Mouse (Mus musculus): ENCODE results near the gene Zfp622. TPM values are rescaled to one million over a fixed set of nuclear protein-coding genes. Genes with fewer than 3 reads are reported as not detected.
A peak's percentile ranks its signal among the peaks of the same experiment; 100 is the strongest.
"Not testable (repeated sequence)": the region's sequence is repeated elsewhere in the genome, so short reads cannot be mapped to it uniquely, and the experiment has no call there.

The Zfp622 gene
- total and polyA plus RNA-seq, 3 experiments, result 65.6 to 146 (median 84.3) TPM

- dilution Hi-C loops (cut with MboI; ENCODE audit: extremely low pct_ligation_motif_present, extremely low pct_unique_long_range_greater_than_20kb, low sequenced_read_pairs) (no loop called here), in situ Hi-C loops (cut with MboI; ENCODE audit: low pct_ligation_motif_present, low pct_unique_long_range_greater_than_20kb, low sequenced_read_pairs) (no loop called here)
- H3K4me2 ChIP-seq (ENCODE audit: insufficient read depth, low read depth, poor library complexity, severe bottlenecking), result no peak overlapping the region
- no peak overlapping the region for H3K9ac ChIP-seq (ENCODE audit: insufficient read depth, low read depth)
- H3K9me3 ChIP-seq (replicated peaks; ENCODE audit: low read length), result peaks cover 3% of the 10 kb centered on the region
- peaks cover 9 to 37% of the 10 kb centered on the region in 2 experiments for H3K36me3 ChIP-seq (replicated peaks in 1 of 2; ENCODE audit: control insufficient read depth in 1 of 2, insufficient read depth in 1 of 2, low read length in 1 of 2)
- H3K4me3 ChIP-seq (replicated peaks in 1 of 3; ENCODE audit: low read depth in 2 of 3, low read length in 2 of 3, poor library complexity in 1 of 3), result no peak overlapping the region
- DNase-seq (ENCODE audit: extremely low read depth), result no peak
- TF ChIP-seq ZMIZ1 (IDR thresholded peaks at IDR 0.05; ENCODE audit: low read depth, low read length) (no peak), E2F4 (IDR thresholded peaks at IDR 0.05; ENCODE audit: insufficient replicate concordance, low read depth, low read length) (no peak), ZC3H11A (IDR thresholded peaks at IDR 0.05; ENCODE audit: low read depth, low read length) (no peak), MXI1 (IDR thresholded peaks at IDR 0.05; ENCODE audit: low read depth, low read length) (no peak), MYC (IDR thresholded peaks at IDR 0.05; ENCODE audit: low read depth, low read length) (no peak), JUN (IDR thresholded peaks at IDR 0.05; ENCODE audit: insufficient read depth, low read depth, low read length) (no peak), TBP (conservative IDR thresholded peaks at IDR 0.05; ENCODE audit: low read depth, low read length) (no peak), RAD21 (IDR thresholded peaks at IDR 0.05; ENCODE audit: low read depth, low read length) (no peak), GABPA (IDR thresholded peaks at IDR 0.05; ENCODE audit: insufficient replicate concordance, low read depth, low read length) (no peak), PAX5 (IDR thresholded peaks at IDR 0.05; ENCODE audit: low read length) (no peak), HCFC1 (IDR thresholded peaks at IDR 0.05; ENCODE audit: low read depth, low read length) (no peak), ELF1 (IDR thresholded peaks at IDR 0.05; ENCODE audit: low read depth, low read length) (no peak), BHLHE40 (IDR thresholded peaks at IDR 0.05; ENCODE audit: low read depth, low read length) (no peak), MAZ (IDR thresholded peaks at IDR 0.05; ENCODE audit: low read depth, low read length) (no peak), ETS1 (conservative IDR thresholded peaks at IDR 0.05; ENCODE audit: low read depth, low read length) (no peak), NRF1 (IDR thresholded peaks at IDR 0.05; ENCODE audit: low read depth, low read length) (no peak), SMC3 (IDR thresholded peaks at IDR 0.05; ENCODE audit: low read depth, low read length) (no peak), IRF4 (IDR thresholded peaks at IDR 0.05; ENCODE audit: low read depth, low read length) (no peak), USF1 (IDR thresholded peaks at IDR 0.05; ENCODE audit: low read depth, low read length) (no peak)
- H3K79me2 ChIP-seq (replicated peaks; ENCODE audit: control insufficient read depth, extremely low read depth, insufficient read depth, poor library complexity, severe bottlenecking), result no peaks in the 10 kb centered on the region
- no peak overlapping the region for H3K27ac ChIP-seq (ENCODE audit: insufficient read depth, low read depth)
- H3K27me3 ChIP-seq (replicated peaks), result no peaks in the 10 kb centered on the region
- H3K4me1 ChIP-seq (ENCODE audit: control insufficient read depth in 1 of 2, insufficient read depth in 2 of 2), result peaks cover 0 to 9% of the 10 kb centered on the region in 2 experiments; a peak in 2 of 4 replicates
These were observed 9.8 kb upstream of the Zfp622 start for GRCm38 (mm10) chr15:25974352-25974751.

GRCm38 (mm10) chr15:25975810-25976209, 8.4 kb upstream of the Zfp622 start:
- Histone ChIP-seq H3K9me3 (replicated peaks; ENCODE audit: low read length) (peaks cover 3% of the 10 kb centered on the region), H3K36me3 (replicated peaks in 1 of 2; ENCODE audit: control insufficient read depth in 1 of 2, insufficient read depth in 1 of 2, low read length in 1 of 2) (peaks cover 9 to 28% of the 10 kb centered on the region in 2 experiments), H3K4me1 (ENCODE audit: control insufficient read depth in 1 of 2, insufficient read depth in 2 of 2) (peaks cover 0 to 9% of the 10 kb centered on the region in 2 experiments; a peak in 2 of 4 replicates), H3K27me3 (replicated peaks) (no peaks in the 10 kb centered on the region), H3K9ac (ENCODE audit: insufficient read depth, low read depth) (no peak overlapping the region), H3K79me2 (replicated peaks; ENCODE audit: control insufficient read depth, extremely low read depth, insufficient read depth, poor library complexity, severe bottlenecking) (no peaks in the 10 kb centered on the region), H3K4me2 (ENCODE audit: insufficient read depth, low read depth, poor library complexity, severe bottlenecking) (no peak overlapping the region), H3K27ac (ENCODE audit: insufficient read depth, low read depth) (no peak overlapping the region), H3K4me3 (replicated peaks in 1 of 3; ENCODE audit: low read depth in 2 of 3, low read length in 2 of 3, poor library complexity in 1 of 3) (no peak overlapping the region)
- TF ChIP-seq E2F4 (IDR thresholded peaks at IDR 0.05; ENCODE audit: insufficient replicate concordance, low read depth, low read length), result no peak
- TF ChIP-seq CHD2 (IDR thresholded peaks at IDR 0.05; ENCODE audit: low read length), result no peak
- TF ChIP-seq MAZ (IDR thresholded peaks at IDR 0.05; ENCODE audit: low read depth, low read length), result no peak
- TF ChIP-seq HCFC1 (IDR thresholded peaks at IDR 0.05; ENCODE audit: low read depth, low read length), result no peak
- TF ChIP-seq MAFK (IDR thresholded peaks at IDR 0.05; ENCODE audit: insufficient replicate concordance, low read length), result no peak
- TF ChIP-seq ZKSCAN1 (IDR thresholded peaks at IDR 0.05; ENCODE audit: borderline replicate concordance, low read depth, low read length), result no peak
- no peak for TF ChIP-seq POLR2AphosphoS2 (IDR thresholded peaks at IDR 0.05; ENCODE audit: low read depth, low read length)
- no peak for TF ChIP-seq USF2 (conservative IDR thresholded peaks at IDR 0.05; ENCODE audit: low read depth, low read length)
- TF ChIP-seq CHD1 (IDR thresholded peaks at IDR 0.05; ENCODE audit: low read depth, low read length), result no peak
- no peak for TF ChIP-seq PAX5 (IDR thresholded peaks at IDR 0.05; ENCODE audit: low read length)
- TF ChIP-seq ZNF384 (IDR thresholded peaks at IDR 0.05; ENCODE audit: low read depth, low read length), result no peak
- no peak for TF ChIP-seq TBP (conservative IDR thresholded peaks at IDR 0.05; ENCODE audit: low read depth, low read length)
- dilution Hi-C loops (cut with MboI; ENCODE audit: extremely low pct_ligation_motif_present, extremely low pct_unique_long_range_greater_than_20kb, low sequenced_read_pairs) (no loop called here), in situ Hi-C loops (cut with MboI; ENCODE audit: low pct_ligation_motif_present, low pct_unique_long_range_greater_than_20kb, low sequenced_read_pairs) (no loop called here)
- DNase-seq (ENCODE audit: extremely low read depth), result no peak

- dilution Hi-C loops (cut with MboI; ENCODE audit: extremely low pct_ligation_motif_present, extremely low pct_unique_long_range_greater_than_20kb, low sequenced_read_pairs); in situ Hi-C loops (cut with MboI; ENCODE audit: low pct_ligation_motif_present, low pct_unique_long_range_greater_than_20kb, low sequenced_read_pairs); H3K9me3 ChIP-seq (replicated peaks; ENCODE audit: low read length); DNase-seq (ENCODE audit: extremely low read depth); H3K27me3 ChIP-seq (replicated peaks): not testable (repeated sequence)
- H3K27ac ChIP-seq (ENCODE audit: insufficient read depth, low read depth), result peak overlapping the region; percentile 13; the same call in 1 of the 2 replicates
- peaks cover 42% of the 10 kb centered on the region for H3K79me2 ChIP-seq (replicated peaks; ENCODE audit: control insufficient read depth, extremely low read depth, insufficient read depth, poor library complexity, severe bottlenecking)
- peaks cover 6 to 37% of the 10 kb centered on the region in 2 experiments; a peak in 3 of 4 replicates for H3K4me1 ChIP-seq (ENCODE audit: control insufficient read depth in 1 of 2, insufficient read depth in 2 of 2)
- peak overlapping the region; percentile 93 for H3K4me2 ChIP-seq (ENCODE audit: insufficient read depth, low read depth, poor library complexity, severe bottlenecking)
- peaks cover 14 to 25% of the 10 kb centered on the region in 2 experiments for H3K36me3 ChIP-seq (replicated peaks in 1 of 2; ENCODE audit: control insufficient read depth in 1 of 2, insufficient read depth in 1 of 2, low read length in 1 of 2)
- H3K4me3 ChIP-seq (replicated peaks in 1 of 3; ENCODE audit: low read depth in 2 of 3, low read length in 2 of 3, poor library complexity in 1 of 3), result peak overlapping the region; percentile 67 to 100 (median 84)
- peak overlapping the region; percentile 92 for H3K9ac ChIP-seq (ENCODE audit: insufficient read depth, low read depth)
These were observed 552 bp upstream of the Zfp622 start for GRCm38 (mm10) chr15:25983614-25984013.
